Comparison of ENCODE assay signal across 13 mouse cellular contexts in the genomic region with DNA sequence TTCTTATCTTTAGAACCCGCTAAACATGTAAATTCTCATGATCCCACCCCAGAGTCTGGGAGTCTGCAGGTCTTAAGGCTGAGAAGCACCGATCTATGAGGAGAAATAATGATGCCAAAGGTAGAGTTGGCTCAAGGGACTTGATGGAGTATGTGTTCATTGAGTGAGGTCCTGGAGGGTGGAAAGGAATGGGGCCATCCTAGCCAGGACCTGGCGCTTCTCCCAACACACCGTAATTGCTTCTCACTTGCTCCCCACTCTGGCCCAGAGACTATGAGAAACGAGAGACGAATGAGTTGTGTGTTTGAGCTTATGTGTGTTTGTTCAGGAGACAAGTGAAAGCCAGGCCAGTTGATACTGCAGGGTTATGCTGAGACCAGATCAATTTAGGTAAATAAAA. TPM values are rescaled to one million over a fixed set of nuclear protein-coding genes. Genes with fewer than 3 reads are reported as not detected.
DNase-seq lines count a peak whose midpoint lies in the region; ATAC-seq and TF ChIP-seq lines count a peak whose summit lies in the region.
"Had no signal": no experiment of that assay in that cellular context is flagged by ENCODE, and none has a peak within 500 bp of the region (broad histone marks: within the 10 kb centered on the region; RNA-seq: fewer than 3 reads in every experiment).

No protein-coding gene starts in this region.

- 0 out of 2 replicates have a peak overlapping the region, but pooled peaks have one; percentile 92 for H3K4me2 ChIP-seq in forebrain, postnatal 0 days (ENCODE audit: low read depth)
- no peak overlapping the region for H3K4me2 ChIP-seq in forebrain, embryonic 11.5 days (ENCODE audit: low read depth, low read length, severe bottlenecking)
- H3K4me2 ChIP-seq in liver, embryonic 11.5 days, result peak overlapping the region; percentile 88
- peak overlapping the region; percentile 93; the same call in 1 of the 2 replicates for H3K4me2 ChIP-seq in neural tube, embryonic 14.5 days (ENCODE audit: low read depth, low read length)

- 78% methylated on average over 6 of the region's 6 CpGs for WGBS in forebrain, postnatal 0 days
- WGBS in forebrain, embryonic 11.5 days, result 87% methylated on average over 6 of the region's 6 CpGs
- 73% methylated on average over 6 of the region's 6 CpGs for WGBS in liver, embryonic 11.5 days
- 79% methylated on average over 6 of the region's 6 CpGs for WGBS in neural tube, embryonic 14.5 days

- peaks cover 29% of the 10 kb centered on the region for H3K4me1 ChIP-seq in forebrain, postnatal 0 days (ENCODE audit: insufficient read depth)
- peaks cover 9% of the 10 kb centered on the region; the same call in 1 of the 2 replicates for H3K4me1 ChIP-seq in forebrain, embryonic 11.5 days (replicated peaks; ENCODE audit: control insufficient read depth, insufficient read depth, low read length)
- H3K4me1 ChIP-seq in liver, embryonic 11.5 days (replicated peaks; ENCODE audit: control insufficient read depth, insufficient read depth, low read length), result peaks cover 17% of the 10 kb centered on the region
- H3K4me1 ChIP-seq in neural tube, embryonic 14.5 days (ENCODE audit: control insufficient read depth, insufficient read depth, low read length), result peaks cover 30% of the 10 kb centered on the region

- no peak overlapping the region for H3K27ac ChIP-seq in forebrain, postnatal 0 days (ENCODE audit: low read depth, low read length)
- no peak overlapping the region for H3K27ac ChIP-seq in forebrain, embryonic 11.5 days (ENCODE audit: low read depth, low read length)
- peak overlapping the region; percentile 2; the same call in 1 of the 2 replicates for H3K27ac ChIP-seq in layer of hippocampus, adult 2 months
- H3K27ac ChIP-seq in liver, embryonic 11.5 days (ENCODE audit: low read depth, low read length), result no peak overlapping the region
- no peak overlapping the region for H3K27ac ChIP-seq in neural tube, embryonic 14.5 days (ENCODE audit: low read depth, low read length)
- H3K27ac ChIP-seq: heart, adult 2 months had no signal

- H3K9me3 ChIP-seq in forebrain, postnatal 0 days (ENCODE audit: low read length), result no peaks in the 10 kb centered on the region
- H3K9me3 ChIP-seq in forebrain, embryonic 11.5 days (ENCODE audit: control insufficient read depth, low read length), result no peaks in the 10 kb centered on the region
- H3K9me3 ChIP-seq in liver, embryonic 11.5 days (ENCODE audit: control insufficient read depth, low read length), result no peaks in the 10 kb centered on the region
- H3K9me3 ChIP-seq in neural tube, embryonic 14.5 days (ENCODE audit: control insufficient read depth, low read length), result no peaks in the 10 kb centered on the region

- no peak for ATAC-seq in forebrain, postnatal 0 days
- no peak for ATAC-seq in forebrain, embryonic 11.5 days (replicated peaks; ENCODE audit: low FRiP score)
- no peak for ATAC-seq in liver, embryonic 11.5 days (replicated peaks; ENCODE audit: low FRiP score)
- ATAC-seq in neural tube, embryonic 14.5 days (ENCODE audit: low read depth), result no peak
- ATAC-seq: inflammation-experienced regulatory T-cells, adult 6 months; lung, postnatal 0 days had no signal

- TF ChIP-seq CTCF in forebrain, postnatal 0 days (IDR thresholded peaks at IDR 0.05; ENCODE audit: low read depth), result no peak
- TF ChIP-seq CTCF in layer of hippocampus, adult 2 months (conservative IDR thresholded peaks at IDR 0.05), result no peak

- no peaks in the 10 kb centered on the region for H3K27me3 ChIP-seq in forebrain, postnatal 0 days (ENCODE audit: insufficient read depth, low read length)
- H3K27me3 ChIP-seq in forebrain, embryonic 11.5 days (ENCODE audit: control insufficient read depth, insufficient read depth, low read length), result no peaks in the 10 kb centered on the region
- 0 out of 2 replicates have a peak, but pooled peaks cover 6% of the 10 kb centered on the region for H3K27me3 ChIP-seq in liver, embryonic 11.5 days (replicated peaks; ENCODE audit: control insufficient read depth, insufficient read depth, low read length)
- H3K27me3 ChIP-seq in neural tube, embryonic 14.5 days (ENCODE audit: control insufficient read depth, insufficient read depth, low read length), result no peaks in the 10 kb centered on the region

- no peaks in the 10 kb centered on the region for H3K36me3 ChIP-seq in forebrain, postnatal 0 days (ENCODE audit: insufficient read depth)
- no peaks in the 10 kb centered on the region for H3K36me3 ChIP-seq in forebrain, embryonic 11.5 days (ENCODE audit: control insufficient read depth, insufficient read depth, low read length)
- H3K36me3 ChIP-seq in liver, embryonic 11.5 days (ENCODE audit: control insufficient read depth, insufficient read depth, low read length), result no peaks in the 10 kb centered on the region
- no peaks in the 10 kb centered on the region for H3K36me3 ChIP-seq in neural tube, embryonic 14.5 days (ENCODE audit: control insufficient read depth, insufficient read depth, low read length)

- DNase-seq in forebrain, postnatal 0 days, result no peak
- no peak for DNase-seq in forebrain, embryonic 11.5 days (ENCODE audit: low spot score)
- no peak for DNase-seq in layer of hippocampus, adult 2 months (ENCODE audit: low spot score in 2 of 2)
- DNase-seq in layer of hippocampus, postnatal 14 days (ENCODE audit: low spot score in 2 of 2), result no peak
- DNase-seq in liver, embryonic 11.5 days (ENCODE audit: low spot score), result no peak
- no peak for DNase-seq in thymus, postnatal 14 days
- no peak for DNase-seq in spleen, adult 18-20 months
- DNase-seq: heart, adult 2 months; right cerebral cortex, postnatal 14 days had no signal

- H3K9ac ChIP-seq in forebrain, postnatal 0 days, result no peak overlapping the region
- H3K9ac ChIP-seq in forebrain, embryonic 11.5 days (ENCODE audit: low read length), result no peak overlapping the region
- H3K9ac ChIP-seq in liver, embryonic 11.5 days (ENCODE audit: low read depth, low read length), result no peak overlapping the region
- peak overlapping the region; percentile 11; the same call in 1 of the 2 replicates for H3K9ac ChIP-seq in neural tube, embryonic 14.5 days (replicated peaks; ENCODE audit: low read depth, low read length)

- H3K4me3 ChIP-seq in forebrain, postnatal 0 days (ENCODE audit: low read depth, low read length), result no peak overlapping the region
- no peak overlapping the region for H3K4me3 ChIP-seq in forebrain, embryonic 11.5 days (ENCODE audit: low read depth, low read length)
- H3K4me3 ChIP-seq in layer of hippocampus, adult 2 months, result peak overlapping the region; percentile 95
- no peak overlapping the region for H3K4me3 ChIP-seq in liver, embryonic 11.5 days (ENCODE audit: low read depth, low read length)
- H3K4me3 ChIP-seq in neural tube, embryonic 14.5 days (ENCODE audit: low read depth, low read length), result no peak overlapping the region
- H3K4me3 ChIP-seq: erythroblast, embryonic 14.5 days; heart, adult 2 months had no signal

RNA-seq across cellular contexts. Expression of a gene that starts 3.1 kb away (rescaled TPM):
- total RNA-seq in forebrain, postnatal 0 days (2014; rRNA removed), result 40.9 and 48.5 TPM in 2 replicates
- polyA plus RNA-seq in forebrain, postnatal 0 days (2015; fragmentation: Nextera tagmentation; extraction: Ambion mirVana), result 25.1 and 39.1 TPM in 2 replicates
- 29.8 and 30.7 TPM in 2 replicates for polyA plus RNA-seq in forebrain, embryonic 11.5 days (2014; fragmentation: Nextera tagmentation; extraction: Ambion mirVana)
- 10 to 100 TPM; 76.6 to 80.3 TPM for total RNA-seq in layer of hippocampus, adult 2 months (2021)
- 100 to 1,000 TPM in 1 of 2 experiments, 10 to 100 TPM in 1; 96.6 to 101 TPM for total RNA-seq in layer of hippocampus, postnatal 14 days (2021)
- 12.9 and 14.6 TPM in 2 replicates for polyA plus RNA-seq in liver, embryonic 11.5 days (2014; fragmentation: Nextera tagmentation; extraction: Ambion mirVana)
- 49.8 and 56.4 TPM in 2 replicates for polyA plus RNA-seq in neural tube, embryonic 14.5 days (2014; fragmentation: Nextera tagmentation; extraction: Ambion mirVana)

RNA-seq across cellular contexts. Expression of a gene that starts 13.0 kb away (rescaled TPM):
- total RNA-seq in forebrain, postnatal 0 days (2014; rRNA removed), result 16.3 and 22.0 TPM in 2 replicates
- 7.3 and 10.4 TPM in 2 replicates for polyA plus RNA-seq in forebrain, postnatal 0 days (2015; fragmentation: Nextera tagmentation; extraction: Ambion mirVana)
- polyA plus RNA-seq in forebrain, embryonic 11.5 days (2014; fragmentation: Nextera tagmentation; extraction: Ambion mirVana), result 17.5 and 21.5 TPM in 2 replicates
- 10 to 100 TPM; 13.6 TPM for total RNA-seq in layer of hippocampus, adult 2 months (2021)
- 10 to 100 TPM; 15.5 to 15.8 TPM for total RNA-seq in layer of hippocampus, postnatal 14 days (2021)
- polyA plus RNA-seq in liver, embryonic 11.5 days (2014; fragmentation: Nextera tagmentation; extraction: Ambion mirVana), result 10.3 and 12.9 TPM in 2 replicates
- polyA plus RNA-seq in neural tube, embryonic 14.5 days (2014; fragmentation: Nextera tagmentation; extraction: Ambion mirVana), result 11.8 and 12.7 TPM in 2 replicates
